Mouse (Mus musculus): ENCODE measurements around the gene Tmem255b.

GRCm38 (mm10) chr8:13468737-13469136 lies 33.7 kb downstream of the Tmem255b start:
- TF ChIP-seq CTCF (IDR thresholded peaks at IDR 0.05; ENCODE audit: low read depth) = no peak
- no peak for TF ChIP-seq EP300 (IDR thresholded peaks at IDR 0.05; ENCODE audit: low read depth)
